Mouse (Mus musculus): ENCODE measurements around the gene Rnf215. TPM values are rescaled to one million over a fixed set of nuclear protein-coding genes. Genes with fewer than 3 reads are reported as not detected.
"Not testable (repeated sequence)": the region's sequence is repeated elsewhere in the genome, so short reads cannot be mapped to it uniquely, and the experiment has no call there.

Rnf215 gene
- total RNA-seq, 1 experiment from 2014 or later: 39.6 TPM

- no peak for ATAC-seq (ENCODE audit: extremely low read depth, insufficient number of reproducible peaks, low FRiP score, poor library complexity, severe bottlenecking)
Measured at GRCm38 (mm10) chr11:4112033-4112432, 23.0 kb upstream of the Rnf215 start.

- ATAC-seq (ENCODE audit: extremely low read depth, insufficient number of reproducible peaks, low FRiP score, poor library complexity, severe bottlenecking): no peak
Measured at GRCm38 (mm10) chr11:4112861-4113260, 22.1 kb upstream of the Rnf215 start.

- no peak for ATAC-seq (ENCODE audit: extremely low read depth, insufficient number of reproducible peaks, low FRiP score, poor library complexity, severe bottlenecking)
Measured at GRCm38 (mm10) chr11:4113496-4113895, 21.5 kb upstream of the Rnf215 start.

- no peak for ATAC-seq (ENCODE audit: extremely low read depth, insufficient number of reproducible peaks, low FRiP score, poor library complexity, severe bottlenecking)
Measured at GRCm38 (mm10) chr11:4113970-4114369, 21.0 kb upstream of the Rnf215 start.

- not testable (repeated sequence) for ATAC-seq (ENCODE audit: extremely low read depth, insufficient number of reproducible peaks, low FRiP score, poor library complexity, severe bottlenecking)
Measured at GRCm38 (mm10) chr11:4114541-4114940, 20.5 kb upstream of the Rnf215 start.

GRCm38 (mm10) chr11:4115407-4115806 is 19.6 kb upstream of the Rnf215 start:
- no peak for ATAC-seq (ENCODE audit: extremely low read depth, insufficient number of reproducible peaks, low FRiP score, poor library complexity, severe bottlenecking)

GRCm38 (mm10) chr11:4116458-4117141 is 18.4 kb upstream of the Rnf215 start:
- no peak for ATAC-seq (ENCODE audit: extremely low read depth, insufficient number of reproducible peaks, low FRiP score, poor library complexity, severe bottlenecking)

- ATAC-seq (ENCODE audit: extremely low read depth, insufficient number of reproducible peaks, low FRiP score, poor library complexity, severe bottlenecking): no peak
Measured at GRCm38 (mm10) chr11:4117372-4118071, 17.5 kb upstream of the Rnf215 start.

GRCm38 (mm10) chr11:4118081-4118921 is 16.7 kb upstream of the Rnf215 start:
- no peak; the same call in 1 of the 2 replicates for ATAC-seq (ENCODE audit: extremely low read depth, insufficient number of reproducible peaks, low FRiP score, poor library complexity, severe bottlenecking)

GRCm38 (mm10) chr11:4119635-4120034 is 15.4 kb upstream of the Rnf215 start:
- ATAC-seq (ENCODE audit: extremely low read depth, insufficient number of reproducible peaks, low FRiP score, poor library complexity, severe bottlenecking): no peak

- no peak for ATAC-seq (ENCODE audit: extremely low read depth, insufficient number of reproducible peaks, low FRiP score, poor library complexity, severe bottlenecking)
Measured at GRCm38 (mm10) chr11:4121691-4122090, 13.3 kb upstream of the Rnf215 start.

- ATAC-seq (ENCODE audit: extremely low read depth, insufficient number of reproducible peaks, low FRiP score, poor library complexity, severe bottlenecking): no peak
Measured at GRCm38 (mm10) chr11:4122226-4122625, 12.8 kb upstream of the Rnf215 start.

GRCm38 (mm10) chr11:4122742-4123579 is 12.0 kb upstream of the Rnf215 start, which contains the start of gene Sec14l2:
TSS of gene Sec14l2 (minus strand) at chr11:4123415.
- ATAC-seq (ENCODE audit: extremely low read depth, insufficient number of reproducible peaks, low FRiP score, poor library complexity, severe bottlenecking): peak; percentile 60

GRCm38 (mm10) chr11:4123922-4124321 is 11.1 kb upstream of the Rnf215 start:
- peak; percentile 29; the same call in 1 of the 2 replicates for ATAC-seq (ENCODE audit: extremely low read depth, insufficient number of reproducible peaks, low FRiP score, poor library complexity, severe bottlenecking)

GRCm38 (mm10) chr11:4127059-4127458 is 7.9 kb upstream of the Rnf215 start:
- no peak for ATAC-seq (ENCODE audit: extremely low read depth, insufficient number of reproducible peaks, low FRiP score, poor library complexity, severe bottlenecking)

- not testable (repeated sequence) for ATAC-seq (ENCODE audit: extremely low read depth, insufficient number of reproducible peaks, low FRiP score, poor library complexity, severe bottlenecking)
Measured at GRCm38 (mm10) chr11:4128461-4128860, 6.5 kb upstream of the Rnf215 start.

GRCm38 (mm10) chr11:4133450-4133849 is 1.6 kb upstream of the Rnf215 start:
- ATAC-seq (ENCODE audit: extremely low read depth, insufficient number of reproducible peaks, low FRiP score, poor library complexity, severe bottlenecking): no peak

GRCm38 (mm10) chr11:4134400-4134799 is 602 bp upstream of the Rnf215 start:
- ATAC-seq (ENCODE audit: extremely low read depth, insufficient number of reproducible peaks, low FRiP score, poor library complexity, severe bottlenecking): no peak

GRCm38 (mm10) chr11:4138964-4139363 is 4.0 kb downstream of the Rnf215 start:
- ATAC-seq (ENCODE audit: extremely low read depth, insufficient number of reproducible peaks, low FRiP score, poor library complexity, severe bottlenecking): no peak

All from neutrophil, adult 5-6 weeks (primary cell).